Mouse (Mus musculus): ENCODE data around the gene Aif1l. TPM values are rescaled to one million over a fixed set of nuclear protein-coding genes. Genes with fewer than 3 reads are reported as not detected.

Aif1l gene
- polyA plus RNA-seq, 1 experiment from 2014 or later, result 61.0 TPM

DNA sequence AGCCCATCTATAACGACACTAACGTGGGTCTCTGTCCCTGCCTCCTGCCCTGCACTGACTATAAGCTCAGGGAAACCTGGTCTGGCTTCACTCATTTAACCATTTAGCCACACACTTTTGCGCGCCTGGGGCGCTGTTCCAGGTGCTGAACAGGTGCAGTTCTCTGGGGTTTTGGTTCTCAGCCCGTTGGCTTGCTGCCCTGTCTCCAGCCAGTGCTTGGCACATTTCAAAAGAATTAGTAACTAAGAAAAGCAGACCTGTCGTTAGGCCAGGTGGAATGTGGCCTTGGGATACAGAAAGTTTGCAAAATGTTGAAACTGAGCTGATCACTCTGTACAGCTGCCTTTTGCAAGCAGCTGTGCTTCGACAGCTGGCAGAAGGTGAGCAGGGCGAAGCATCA lies 25.1 kb upstream of the Aif1l start:
- Histone ChIP-seq H3K27me3 (no peaks in the 10 kb centered on the region), H3K4me3 (no peak overlapping the region), H3K36me3 (no peaks in the 10 kb centered on the region), H3K4me1 (no peaks in the 10 kb centered on the region), H3K9me3 (no peaks in the 10 kb centered on the region), H3K4me2 (replicated peaks) (no peak overlapping the region), H3K27ac (no peak overlapping the region), H3K9ac (no peak overlapping the region)
- 27% methylated on average over 9 of the region's 9 CpGs for WGBS
- no peak for ATAC-seq (ENCODE audit: insufficient number of reproducible peaks, insufficient read depth, low FRiP score, low TSS enrichment)

DNA sequence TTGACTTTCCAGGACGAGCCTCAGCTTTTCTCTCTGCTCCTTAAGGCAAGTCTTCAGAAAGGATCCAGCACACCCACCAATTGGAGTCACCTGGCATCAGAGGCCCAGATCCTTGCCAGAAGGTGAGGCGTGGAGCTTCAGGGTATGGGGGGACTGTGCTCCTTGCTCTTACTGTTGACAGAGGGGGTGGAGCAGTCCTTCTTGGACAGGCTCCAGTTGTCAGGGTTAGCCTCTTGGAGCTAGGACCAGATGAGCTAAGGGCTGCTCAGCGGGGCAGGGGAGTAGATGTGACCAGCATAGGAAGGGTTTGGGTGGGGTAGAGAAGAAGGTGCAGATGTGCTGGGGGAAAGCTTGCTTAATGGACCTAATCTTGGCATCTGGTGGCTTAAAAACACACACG lies 24.0 kb upstream of the Aif1l start:
- Histone ChIP-seq H3K4me1 (no peaks in the 10 kb centered on the region), H3K9ac (no peak overlapping the region), H3K36me3 (no peaks in the 10 kb centered on the region), H3K4me2 (replicated peaks) (no peak overlapping the region), H3K27ac (no peak overlapping the region), H3K27me3 (no peaks in the 10 kb centered on the region), H3K4me3 (no peak overlapping the region), H3K9me3 (no peaks in the 10 kb centered on the region)
- ATAC-seq (ENCODE audit: insufficient number of reproducible peaks, insufficient read depth, low FRiP score, low TSS enrichment), result no peak
- WGBS, result 63% methylated on average over 4 of the region's 4 CpGs

DNA sequence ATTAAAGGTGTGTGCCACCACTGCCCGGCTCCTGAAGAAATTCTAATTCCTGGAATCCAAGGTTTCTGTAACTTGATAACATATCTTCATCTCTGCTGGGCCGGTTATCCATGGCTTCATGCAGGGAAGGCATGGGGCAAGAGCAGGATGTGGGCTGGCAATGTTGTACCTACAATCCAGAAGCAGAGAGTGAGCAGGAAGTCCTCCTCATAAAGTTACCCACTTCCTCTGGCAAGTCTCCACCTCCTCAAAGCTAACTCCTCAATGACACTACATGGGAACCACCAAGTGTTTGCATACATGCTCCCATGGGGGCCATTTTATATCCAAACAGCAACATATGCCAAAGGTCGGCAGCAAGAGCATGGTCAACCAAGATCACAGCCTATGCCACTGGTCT lies 20.3 kb upstream of the Aif1l start:
- Histone ChIP-seq H3K4me3 (no peak overlapping the region), H3K36me3 (no peaks in the 10 kb centered on the region), H3K27ac (no peak overlapping the region), H3K4me2 (replicated peaks) (no peak overlapping the region), H3K4me1 (no peaks in the 10 kb centered on the region), H3K9me3 (no peaks in the 10 kb centered on the region), H3K9ac (no peak overlapping the region), H3K27me3 (no peaks in the 10 kb centered on the region)
- WGBS, result 71% methylated on average over 3 of the region's 3 CpGs
- no peak for ATAC-seq (ENCODE audit: insufficient number of reproducible peaks, insufficient read depth, low FRiP score, low TSS enrichment)

DNA sequence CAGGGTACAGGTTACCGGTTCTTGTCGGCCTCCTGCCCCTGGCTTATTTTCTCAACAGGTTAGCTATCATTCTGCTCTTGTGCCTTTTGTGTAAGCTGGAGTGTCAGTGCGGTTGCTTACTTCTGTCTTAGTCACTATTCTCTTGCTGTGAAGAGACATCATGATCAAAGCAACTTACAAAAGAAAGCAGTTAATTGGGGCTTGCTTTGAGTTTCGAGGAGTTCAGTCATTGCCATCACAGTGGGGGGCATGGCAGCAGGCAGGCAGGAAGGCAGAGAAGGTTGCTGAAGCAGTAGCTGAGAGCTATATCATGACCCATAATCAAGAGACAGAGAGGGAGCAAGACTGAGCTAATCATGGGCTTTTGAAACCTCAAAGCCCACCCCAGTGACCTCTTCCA lies 15.4 kb upstream of the Aif1l start:
- Histone ChIP-seq H3K27me3 (no peaks in the 10 kb centered on the region), H3K36me3 (no peaks in the 10 kb centered on the region), H3K9ac (no peak overlapping the region), H3K4me1 (no peaks in the 10 kb centered on the region), H3K27ac (no peak overlapping the region), H3K9me3 (no peaks in the 10 kb centered on the region), H3K4me2 (replicated peaks) (no peak overlapping the region), H3K4me3 (no peak overlapping the region)
- WGBS, result 48% methylated on average over 4 of the region's 4 CpGs
- no peak for ATAC-seq (ENCODE audit: insufficient number of reproducible peaks, insufficient read depth, low FRiP score, low TSS enrichment)

DNA sequence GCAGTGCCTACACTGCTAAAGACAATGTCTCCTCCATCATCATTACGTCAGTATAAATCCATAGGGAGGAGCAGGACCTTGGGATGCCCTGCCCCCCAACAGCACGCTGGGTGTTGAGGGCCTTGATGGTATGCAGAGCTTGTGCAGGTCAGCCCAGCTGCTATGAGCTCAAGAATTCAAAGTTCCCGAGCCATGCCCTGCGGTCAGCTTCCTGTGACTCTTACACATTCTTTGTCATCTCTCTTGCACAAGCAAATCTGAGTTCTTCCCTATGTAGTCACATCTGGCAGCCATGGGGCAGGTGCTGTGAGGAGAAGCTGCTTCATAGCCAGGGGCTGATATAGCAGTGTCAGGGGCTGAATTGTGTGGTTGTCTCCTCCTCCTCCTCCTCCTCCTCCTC lies 14.9 kb upstream of the Aif1l start:
- Histone ChIP-seq H3K4me2 (replicated peaks) (no peak overlapping the region), H3K27ac (no peak overlapping the region), H3K4me1 (no peaks in the 10 kb centered on the region), H3K27me3 (no peaks in the 10 kb centered on the region), H3K9ac (no peak overlapping the region), H3K36me3 (no peaks in the 10 kb centered on the region), H3K9me3 (no peaks in the 10 kb centered on the region), H3K4me3 (no peak overlapping the region)
- WGBS, result 46% methylated on average over 4 of the region's 4 CpGs
- no peak for ATAC-seq (ENCODE audit: insufficient number of reproducible peaks, insufficient read depth, low FRiP score, low TSS enrichment)

DNA sequence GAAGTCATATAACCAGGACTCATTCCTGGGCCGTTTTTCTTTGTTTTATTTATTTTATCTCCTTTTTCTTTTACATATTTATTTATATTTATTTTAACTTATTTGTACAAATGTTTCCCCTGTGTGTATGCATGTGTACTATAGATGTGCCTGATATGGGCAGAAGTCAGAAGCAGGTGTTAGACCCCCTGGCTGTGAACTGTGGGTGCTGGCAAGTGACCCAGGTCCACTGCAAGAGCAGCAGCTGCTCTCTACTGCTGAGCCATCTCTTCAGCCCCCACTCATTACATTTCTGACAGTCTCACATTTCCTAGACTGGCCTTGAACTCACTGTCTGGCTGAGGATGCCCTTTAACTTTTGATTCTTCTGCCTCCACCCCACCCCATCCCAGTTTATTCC lies 11.6 kb upstream of the Aif1l start:
- H3K27ac ChIP-seq, result no peak overlapping the region
- H3K36me3 ChIP-seq, result no peaks in the 10 kb centered on the region
- H3K4me3 ChIP-seq, result no peak overlapping the region
- WGBS, result 79% methylated on average over 1 of the region's 1 CpGs
- no peak overlapping the region for H3K9ac ChIP-seq
- ATAC-seq (ENCODE audit: insufficient number of reproducible peaks, insufficient read depth, low FRiP score, low TSS enrichment), result no peak
- no peaks in the 10 kb centered on the region for H3K27me3 ChIP-seq
- no peaks in the 10 kb centered on the region for H3K4me1 ChIP-seq
- no peak overlapping the region for H3K4me2 ChIP-seq (replicated peaks)
- no peaks in the 10 kb centered on the region for H3K9me3 ChIP-seq

DNA sequence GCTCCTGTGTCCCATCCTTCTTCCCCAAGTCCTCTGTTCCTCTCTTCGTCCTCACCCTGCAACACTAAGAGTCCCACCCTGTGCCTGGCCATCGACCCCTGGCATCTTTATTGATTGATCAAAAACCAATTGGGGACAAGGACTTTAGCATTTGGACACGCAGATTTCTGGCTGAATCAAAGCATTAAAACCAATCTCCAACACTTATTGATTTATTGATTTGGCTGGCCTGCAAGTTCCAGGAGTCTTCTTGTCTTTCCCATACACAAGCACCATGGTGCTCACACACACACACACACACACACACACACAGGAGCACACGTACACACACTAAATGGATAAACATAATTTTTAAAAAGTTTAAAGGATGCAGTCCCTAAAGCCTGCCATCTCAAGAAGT lies 6.9 kb upstream of the Aif1l start:
- ATAC-seq (ENCODE audit: insufficient number of reproducible peaks, insufficient read depth, low FRiP score, low TSS enrichment), result no peak
- 74% methylated on average over 4 of the region's 4 CpGs for WGBS

DNA sequence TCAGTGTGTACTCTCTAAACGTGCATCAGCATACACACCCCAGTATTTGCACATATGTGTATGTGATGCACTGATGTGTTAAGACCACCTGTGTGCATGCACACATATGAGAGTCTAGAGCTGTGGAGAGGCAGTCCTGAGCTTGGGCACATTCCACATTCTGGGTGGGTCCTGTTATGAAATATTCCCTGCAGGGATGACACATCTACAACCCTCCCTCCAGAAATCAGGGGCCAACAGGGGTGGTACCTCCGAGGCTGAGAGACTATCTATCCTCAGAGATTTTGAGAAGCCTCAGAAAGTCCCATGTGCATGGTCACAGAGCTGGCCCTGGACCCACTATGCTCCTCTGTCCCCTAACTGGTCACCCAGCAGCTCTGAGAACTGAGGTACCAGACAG lies 4.4 kb upstream of the Aif1l start:
- ATAC-seq (ENCODE audit: insufficient number of reproducible peaks, insufficient read depth, low FRiP score, low TSS enrichment), result no peak
- Histone ChIP-seq H3K4me3 (no peak overlapping the region), H3K4me2 (replicated peaks) (no peak overlapping the region), H3K27me3 (0 out of 2 replicates have a peak, but pooled peaks cover 5% of the 10 kb centered on the region), H3K9ac (no peak overlapping the region), H3K36me3 (no peaks in the 10 kb centered on the region), H3K9me3 (no peaks in the 10 kb centered on the region), H3K27ac (no peak overlapping the region), H3K4me1 (no peaks in the 10 kb centered on the region)
- WGBS, result 71% methylated on average over 2 of the region's 2 CpGs

More for the DNA sequence above, 6.9 kb upstream of the Aif1l start:
- Histone ChIP-seq H3K9me3 (no peaks in the 10 kb centered on the region), H3K9ac (no peak overlapping the region), H3K27me3 (0 out of 2 replicates have a peak, but pooled peaks cover 5% of the 10 kb centered on the region), H3K27ac (no peak overlapping the region), H3K4me2 (replicated peaks) (no peak overlapping the region), H3K4me1 (no peaks in the 10 kb centered on the region), H3K36me3 (no peaks in the 10 kb centered on the region), H3K4me3 (no peak overlapping the region)

DNA sequence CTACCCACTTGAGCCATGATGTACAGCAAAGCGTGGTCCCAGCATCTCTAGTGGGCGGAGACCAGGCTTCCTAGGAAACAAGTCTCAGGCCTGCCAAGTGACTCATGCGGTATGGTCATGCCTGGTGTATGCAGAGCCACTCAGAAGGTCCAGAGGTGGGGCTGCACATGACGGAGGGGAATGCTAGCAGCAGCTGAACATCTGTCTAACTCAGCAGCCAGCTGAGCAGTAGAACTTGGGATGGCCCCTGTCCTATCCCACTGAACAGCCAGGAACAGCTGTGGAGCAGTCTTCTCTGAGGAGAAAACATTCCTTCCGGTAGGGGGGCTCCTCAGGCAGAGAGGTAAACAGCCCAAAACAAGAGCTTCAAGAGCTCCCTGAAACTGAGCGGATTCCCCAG lies 1.5 kb upstream of the Aif1l start:
- 77% methylated on average over 6 of the region's 6 CpGs for WGBS
- ATAC-seq (ENCODE audit: insufficient number of reproducible peaks, insufficient read depth, low FRiP score, low TSS enrichment), result no peak
- Histone ChIP-seq H3K4me3 (no peak overlapping the region), H3K27me3 (0 out of 2 replicates have a peak, but pooled peaks cover 5% of the 10 kb centered on the region), H3K4me2 (replicated peaks) (no peak overlapping the region), H3K9me3 (no peaks in the 10 kb centered on the region), H3K36me3 (no peaks in the 10 kb centered on the region), H3K9ac (no peak overlapping the region), H3K4me1 (peaks cover 17% of the 10 kb centered on the region), H3K27ac (no peak overlapping the region)

DNA sequence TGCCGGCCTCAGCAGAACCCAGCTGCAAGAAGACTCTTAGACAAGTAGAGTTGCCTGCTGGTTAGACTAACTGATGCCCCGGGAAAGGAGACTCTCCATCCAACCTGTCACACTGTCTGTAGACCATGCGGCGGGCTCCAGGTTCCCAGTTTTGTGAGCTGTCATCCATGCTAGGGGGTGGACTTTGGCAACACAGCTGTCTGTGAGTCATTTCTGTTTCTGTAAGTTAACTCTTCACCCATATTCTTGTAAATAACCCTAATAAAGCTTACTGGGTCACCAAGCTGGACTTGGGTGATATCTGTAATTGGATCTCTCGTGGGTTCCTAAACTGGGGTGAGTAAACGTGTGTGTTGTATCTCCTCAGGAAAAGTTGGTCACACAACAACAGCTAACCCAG lies 1.1 kb upstream of the Aif1l start:
- Histone ChIP-seq H3K27ac (no peak overlapping the region), H3K9ac (no peak overlapping the region), H3K4me3 (no peak overlapping the region), H3K4me1 (peaks cover 17% of the 10 kb centered on the region), H3K9me3 (no peaks in the 10 kb centered on the region), H3K36me3 (no peaks in the 10 kb centered on the region), H3K4me2 (replicated peaks) (no peak overlapping the region), H3K27me3 (0 out of 2 replicates have a peak, but pooled peaks cover 5% of the 10 kb centered on the region)
- 69% methylated on average over 6 of the region's 6 CpGs for WGBS
- no peak for ATAC-seq (ENCODE audit: insufficient number of reproducible peaks, insufficient read depth, low FRiP score, low TSS enrichment)

DNA sequence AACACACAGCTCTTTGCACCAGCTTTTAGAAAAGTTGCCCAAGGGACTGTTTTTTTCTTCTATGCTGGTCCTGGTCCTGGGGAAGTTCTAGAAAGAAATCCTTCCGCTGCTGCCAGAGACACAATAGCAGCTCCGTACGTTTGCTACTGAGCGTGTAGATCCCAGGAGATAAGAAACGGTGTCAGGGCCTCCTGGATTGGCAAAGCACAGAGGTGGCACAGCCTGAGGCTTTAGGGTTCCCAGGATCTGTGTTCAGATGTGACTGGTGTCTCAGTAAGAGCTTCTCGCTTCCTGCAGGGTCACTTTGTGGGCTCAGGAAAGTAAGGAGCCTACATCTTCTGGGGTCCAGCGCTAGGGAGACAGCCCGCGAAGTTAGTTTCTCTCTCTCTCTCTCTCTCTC lies 1.0 kb downstream of the Aif1l start:
- Histone ChIP-seq H3K9me3 (no peaks in the 10 kb centered on the region), H3K27me3 (0 out of 2 replicates have a peak, but pooled peaks cover 3% of the 10 kb centered on the region), H3K4me1 (peaks cover 17% of the 10 kb centered on the region), H3K36me3 (peaks cover 7% of the 10 kb centered on the region; the same call in 1 of the 2 replicates), H3K4me3 (peak overlapping the region; percentile 79), H3K27ac (no peak overlapping the region), H3K9ac (peak overlapping the region; percentile 79), H3K4me2 (replicated peaks) (peak overlapping the region; percentile 84)
- WGBS, result 16% methylated on average over 9 of the region's 9 CpGs
- ATAC-seq (ENCODE audit: insufficient number of reproducible peaks, insufficient read depth, low FRiP score, low TSS enrichment), result no peak

DNA sequence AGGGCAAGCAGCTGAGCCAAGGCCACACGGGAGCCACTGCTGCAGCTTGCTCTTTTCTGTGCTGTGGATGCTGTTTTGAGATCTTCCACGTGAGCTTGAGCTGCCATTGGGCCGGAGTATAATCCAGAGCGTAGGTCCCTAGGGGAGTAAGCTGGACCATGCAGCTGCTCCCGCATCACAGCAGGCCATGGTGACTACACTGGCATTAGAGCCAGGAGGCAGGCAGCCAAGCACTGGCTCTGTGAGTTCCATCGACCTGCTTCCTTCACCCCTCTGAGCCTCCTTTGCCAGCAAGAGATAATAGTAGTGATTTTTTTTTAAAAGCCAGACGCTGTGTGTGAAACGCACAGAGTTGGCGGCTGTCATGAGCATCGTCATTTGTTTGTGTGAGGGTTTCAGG lies 2.3 kb downstream of the Aif1l start:
- Histone ChIP-seq H3K36me3 (peaks cover 12% of the 10 kb centered on the region; the same call in 1 of the 2 replicates), H3K4me1 (peaks cover 17% of the 10 kb centered on the region), H3K27me3 (no peaks in the 10 kb centered on the region), H3K4me2 (replicated peaks) (no peak overlapping the region), H3K4me3 (no peak overlapping the region), H3K27ac (no peak overlapping the region), H3K9ac (no peak overlapping the region), H3K9me3 (no peaks in the 10 kb centered on the region)
- WGBS, result 87% methylated on average over 10 of the region's 10 CpGs
- ATAC-seq (ENCODE audit: insufficient number of reproducible peaks, insufficient read depth, low FRiP score, low TSS enrichment), result no peak

DNA sequence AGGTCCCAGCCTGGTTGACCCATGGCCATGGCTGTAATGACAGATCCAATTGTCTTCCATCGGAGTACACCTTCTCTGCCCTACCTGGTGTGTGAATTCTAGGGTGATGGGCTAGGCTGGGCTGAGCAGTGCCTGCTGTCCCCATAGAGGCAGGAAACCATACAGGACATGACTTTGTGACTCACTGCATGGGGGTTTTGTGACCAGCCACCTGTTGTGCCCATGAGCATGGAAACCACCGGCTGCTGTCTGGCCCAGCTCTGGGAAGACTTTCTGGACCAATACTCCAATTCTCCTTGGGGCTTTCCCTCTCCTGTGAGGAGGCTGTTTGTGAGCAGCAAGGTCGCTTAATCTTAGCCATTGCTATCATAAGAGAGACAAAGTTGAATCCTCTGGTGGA lies 2.8 kb downstream of the Aif1l start:
- H3K4me1 ChIP-seq, result peaks cover 17% of the 10 kb centered on the region
- 84% methylated on average over 3 of the region's 3 CpGs for whole genome bisulfite sequencing
- H3K36me3 ChIP-seq, result peaks cover 14% of the 10 kb centered on the region; the same call in 1 of the 2 replicates
- no peak overlapping the region for H3K4me3 ChIP-seq
- H3K27ac ChIP-seq, result no peak overlapping the region
- H3K4me2 ChIP-seq (replicated peaks), result no peak overlapping the region
- no peaks in the 10 kb centered on the region for H3K9me3 ChIP-seq
- no peaks in the 10 kb centered on the region for H3K27me3 ChIP-seq
- no peak overlapping the region for H3K9ac ChIP-seq
- no peak for ATAC-seq (ENCODE audit: insufficient number of reproducible peaks, insufficient read depth, low FRiP score, low TSS enrichment)

All from embryonic facial prominence, embryonic 12.5 days (tissue).